Mouse (Mus musculus): ENCODE data around the gene Ergic1. TPM values are rescaled to one million over a fixed set of nuclear protein-coding genes. Genes with fewer than 3 reads are reported as not detected.

The Ergic1 gene
- polyA plus RNA-seq, 1 experiment from 2014 or later: 135 TPM

DNA sequence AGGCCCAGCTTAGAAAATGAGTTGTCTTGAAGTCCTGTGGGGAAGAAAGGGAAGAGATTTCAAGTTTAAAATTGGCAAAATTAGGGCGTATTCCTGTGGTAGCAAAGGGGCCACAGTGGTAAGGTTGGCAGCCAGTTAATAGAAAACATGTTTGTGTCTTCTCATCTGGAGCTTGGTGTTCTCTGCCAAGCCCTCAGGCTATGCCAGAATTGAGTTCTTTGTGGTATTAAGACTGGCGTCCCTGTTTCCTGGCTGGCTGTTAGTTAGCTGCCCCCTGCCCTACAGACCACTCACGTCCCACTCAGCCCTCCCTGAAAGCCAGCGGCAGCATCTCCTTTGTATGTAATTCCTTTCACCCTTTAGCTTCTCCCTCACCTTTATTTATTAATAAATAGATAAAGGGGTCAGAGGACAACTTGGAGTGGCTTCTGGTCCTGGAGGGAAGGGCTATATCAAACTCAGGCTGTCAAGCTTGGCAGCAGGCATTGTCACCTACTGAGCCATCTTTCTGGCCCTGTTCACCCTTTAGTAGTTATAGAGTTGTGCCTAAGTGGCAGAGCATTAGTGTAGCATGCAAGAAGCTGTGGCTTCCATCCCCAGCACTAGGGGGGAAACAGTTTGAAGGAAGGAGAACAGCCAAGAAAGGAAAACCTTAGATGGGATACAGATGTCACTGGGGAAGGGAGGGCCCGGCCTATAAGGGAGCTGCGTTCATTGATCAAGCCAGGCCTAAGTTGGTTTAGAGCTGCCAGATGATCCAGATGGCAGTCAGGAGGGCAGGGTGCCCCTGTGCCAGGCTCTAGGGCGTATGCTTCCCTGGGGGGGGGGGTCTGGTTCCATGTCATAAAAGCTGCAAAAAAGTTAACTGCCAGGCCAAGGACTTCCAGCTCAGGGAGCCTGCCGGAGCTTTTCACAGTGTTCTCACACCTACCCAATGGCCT, 127.8 kb downstream of the Ergic1 start:
- Histone ChIP-seq H3K4me3 (ENCODE audit: low read depth, low read length) (no peak overlapping the region), H3K27ac (ENCODE audit: low read depth) (no peak overlapping the region), H3K4me2 (ENCODE audit: low read length) (no peak overlapping the region), H3K9me3 (ENCODE audit: control insufficient read depth, low read length) (no peaks in the 10 kb centered on the region), H3K4me1 (replicated peaks; ENCODE audit: control insufficient read depth, insufficient read depth, low read length) (no peaks in the 10 kb centered on the region), H3K9ac (ENCODE audit: low read length) (no peak overlapping the region), H3K27me3 (replicated peaks; ENCODE audit: control insufficient read depth, insufficient read depth, low read length) (no peaks in the 10 kb centered on the region), H3K36me3 (ENCODE audit: control insufficient read depth, insufficient read depth, low read length) (peaks cover 9% of the 10 kb centered on the region; the same call in 1 of the 2 replicates)
- DNase-seq (ENCODE audit: low spot score): no peak
- ATAC-seq (replicated peaks; ENCODE audit: low FRiP score, low TSS enrichment, low read depth): no peak
- 73% methylated on average over 8 of the region's 8 CpGs for WGBS

GRCm38 (mm10) chr17:26689810-26690209, 128.5 kb downstream of the Ergic1 start:
- Histone ChIP-seq H3K4me2 (ENCODE audit: low read length) (no peak overlapping the region), H3K9me3 (ENCODE audit: control insufficient read depth, low read length) (no peaks in the 10 kb centered on the region), H3K9ac (ENCODE audit: low read length) (no peak overlapping the region), H3K27ac (ENCODE audit: low read depth) (no peak overlapping the region), H3K4me3 (ENCODE audit: low read depth, low read length) (no peak overlapping the region), H3K4me1 (replicated peaks; ENCODE audit: control insufficient read depth, insufficient read depth, low read length) (no peaks in the 10 kb centered on the region), H3K27me3 (replicated peaks; ENCODE audit: control insufficient read depth, insufficient read depth, low read length) (no peaks in the 10 kb centered on the region), H3K36me3 (ENCODE audit: control insufficient read depth, insufficient read depth, low read length) (peaks cover 1% of the 10 kb centered on the region; the same call in 1 of the 2 replicates)
- ATAC-seq (replicated peaks; ENCODE audit: low FRiP score, low TSS enrichment, low read depth) (no peak), DNase-seq (ENCODE audit: low spot score) (no peak)
- WGBS: 80% methylated on average over 2 of the region's 2 CpGs

DNA sequence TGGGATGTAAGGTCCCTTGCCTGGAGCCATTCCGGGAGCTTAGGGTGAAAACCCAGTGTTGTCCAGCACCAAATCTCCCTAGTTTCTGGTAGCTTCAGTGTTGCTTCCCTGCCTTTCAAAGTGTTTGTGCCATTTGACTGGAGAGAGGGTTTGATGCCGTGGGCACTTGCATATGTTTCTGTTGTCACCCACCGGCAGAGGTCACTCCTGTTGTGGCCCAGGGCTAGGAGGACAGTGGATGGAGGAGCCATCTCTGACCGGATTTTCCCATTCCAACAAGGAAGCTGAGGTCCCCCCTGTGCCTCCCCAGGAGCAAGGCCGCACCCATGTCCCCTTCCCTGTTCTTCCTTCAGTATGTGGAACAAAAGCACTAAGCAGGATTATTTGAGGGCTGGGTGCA, 128.9 kb downstream of the Ergic1 start:
- no peak overlapping the region for H3K4me2 ChIP-seq (ENCODE audit: low read length)
- DNase-seq (ENCODE audit: low spot score) (no peak), ATAC-seq (replicated peaks; ENCODE audit: low FRiP score, low TSS enrichment, low read depth) (no peak)
- no peak overlapping the region for H3K27ac ChIP-seq (ENCODE audit: low read depth)
- H3K9me3 ChIP-seq (ENCODE audit: control insufficient read depth, low read length): no peaks in the 10 kb centered on the region
- no peak overlapping the region for H3K4me3 ChIP-seq (ENCODE audit: low read depth, low read length)
- H3K36me3 ChIP-seq (ENCODE audit: control insufficient read depth, insufficient read depth, low read length): no peaks in the 10 kb centered on the region
- no peaks in the 10 kb centered on the region for H3K27me3 ChIP-seq (replicated peaks; ENCODE audit: control insufficient read depth, insufficient read depth, low read length)
- H3K4me1 ChIP-seq (replicated peaks; ENCODE audit: control insufficient read depth, insufficient read depth, low read length): no peaks in the 10 kb centered on the region
- H3K9ac ChIP-seq (ENCODE audit: low read length): no peak overlapping the region
- WGBS: 88% methylated on average over 5 of the region's 5 CpGs

DNA sequence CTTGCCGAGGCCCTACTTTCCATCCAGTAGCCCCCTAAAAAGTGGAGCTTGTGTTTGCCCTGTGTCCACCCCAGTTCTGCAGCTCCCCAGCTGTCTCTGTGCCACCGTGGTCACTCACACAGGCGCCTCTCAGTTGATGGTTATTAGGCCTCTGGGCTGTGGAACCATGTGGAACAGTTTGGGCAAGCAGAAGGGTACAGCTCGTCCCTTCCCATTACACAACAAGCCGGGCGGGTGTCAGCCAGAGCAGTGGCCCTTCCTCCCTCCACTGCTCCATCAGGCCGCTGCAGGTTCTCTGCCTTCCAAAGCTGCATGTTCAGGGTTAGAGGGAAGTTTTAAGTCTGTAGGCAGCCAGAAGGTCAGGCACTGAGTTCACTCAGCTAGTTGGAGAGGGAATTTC, 129.8 kb downstream of the Ergic1 start:
- Histone ChIP-seq H3K9ac (ENCODE audit: low read length) (no peak overlapping the region), H3K4me2 (ENCODE audit: low read length) (no peak overlapping the region), H3K27ac (ENCODE audit: low read depth) (no peak overlapping the region), H3K4me3 (ENCODE audit: low read depth, low read length) (no peak overlapping the region), H3K27me3 (replicated peaks; ENCODE audit: control insufficient read depth, insufficient read depth, low read length) (no peaks in the 10 kb centered on the region), H3K9me3 (ENCODE audit: control insufficient read depth, low read length) (no peaks in the 10 kb centered on the region), H3K4me1 (replicated peaks; ENCODE audit: control insufficient read depth, insufficient read depth, low read length) (no peaks in the 10 kb centered on the region), H3K36me3 (ENCODE audit: control insufficient read depth, insufficient read depth, low read length) (peaks cover 6% of the 10 kb centered on the region; the same call in 1 of the 2 replicates)
- DNase-seq (ENCODE audit: low spot score) (no peak), ATAC-seq (replicated peaks; ENCODE audit: low FRiP score, low TSS enrichment, low read depth) (no peak)
- 88% methylated on average over 7 of the region's 7 CpGs for WGBS

DNA sequence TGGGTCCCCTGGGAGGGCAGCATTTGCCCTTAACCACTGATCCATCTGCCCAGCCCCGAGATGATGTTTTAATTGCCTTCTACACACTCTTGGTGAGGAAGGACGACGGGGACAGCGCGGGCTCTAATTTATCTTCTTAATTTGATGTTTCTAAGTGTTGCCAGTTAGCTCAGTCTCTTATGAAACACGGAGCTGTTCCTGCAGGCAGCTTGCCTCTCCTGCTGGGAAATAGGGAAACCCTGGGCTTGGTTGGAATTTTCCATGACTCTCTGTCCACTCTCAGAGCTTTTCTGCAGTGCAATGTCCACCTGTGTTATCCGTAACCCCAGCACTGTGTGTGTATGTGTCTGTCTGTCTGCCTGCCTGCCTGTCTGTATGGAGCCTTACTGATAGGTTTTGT, 132.1 kb downstream of the Ergic1 start:
- ATAC-seq (replicated peaks; ENCODE audit: low FRiP score, low TSS enrichment, low read depth) (no peak), DNase-seq (ENCODE audit: low spot score) (no peak)
- whole genome bisulfite sequencing: 73% methylated on average over 7 of the region's 7 CpGs

GRCm38 (mm10) chr17:26694171-26694570, 132.9 kb downstream of the Ergic1 start:
- H3K9me3 ChIP-seq (ENCODE audit: control insufficient read depth, low read length): no peaks in the 10 kb centered on the region
- no peak overlapping the region for H3K4me2 ChIP-seq (ENCODE audit: low read length)
- H3K27ac ChIP-seq (ENCODE audit: low read depth): no peak overlapping the region
- H3K4me1 ChIP-seq (replicated peaks; ENCODE audit: control insufficient read depth, insufficient read depth, low read length): no peaks in the 10 kb centered on the region
- no peak overlapping the region for H3K4me3 ChIP-seq (ENCODE audit: low read depth, low read length)
- H3K36me3 ChIP-seq (ENCODE audit: control insufficient read depth, insufficient read depth, low read length): peaks cover 26% of the 10 kb centered on the region
- ATAC-seq (replicated peaks; ENCODE audit: low FRiP score, low TSS enrichment, low read depth) (no peak), DNase-seq (ENCODE audit: low spot score) (no peak)
- no peaks in the 10 kb centered on the region for H3K27me3 ChIP-seq (replicated peaks; ENCODE audit: control insufficient read depth, insufficient read depth, low read length)
- no peak overlapping the region for H3K9ac ChIP-seq (ENCODE audit: low read length)
- 58% methylated on average over 7 of the region's 7 CpGs for WGBS

More for the DNA sequence above, 132.1 kb downstream of the Ergic1 start:
- Histone ChIP-seq H3K36me3 (ENCODE audit: control insufficient read depth, insufficient read depth, low read length) (peaks cover 26% of the 10 kb centered on the region), H3K27ac (ENCODE audit: low read depth) (no peak overlapping the region), H3K4me1 (replicated peaks; ENCODE audit: control insufficient read depth, insufficient read depth, low read length) (no peaks in the 10 kb centered on the region), H3K4me3 (ENCODE audit: low read depth, low read length) (no peak overlapping the region), H3K9ac (ENCODE audit: low read length) (no peak overlapping the region), H3K27me3 (replicated peaks; ENCODE audit: control insufficient read depth, insufficient read depth, low read length) (no peaks in the 10 kb centered on the region), H3K9me3 (ENCODE audit: control insufficient read depth, low read length) (no peaks in the 10 kb centered on the region), H3K4me2 (ENCODE audit: low read length) (no peak overlapping the region)

DNA sequence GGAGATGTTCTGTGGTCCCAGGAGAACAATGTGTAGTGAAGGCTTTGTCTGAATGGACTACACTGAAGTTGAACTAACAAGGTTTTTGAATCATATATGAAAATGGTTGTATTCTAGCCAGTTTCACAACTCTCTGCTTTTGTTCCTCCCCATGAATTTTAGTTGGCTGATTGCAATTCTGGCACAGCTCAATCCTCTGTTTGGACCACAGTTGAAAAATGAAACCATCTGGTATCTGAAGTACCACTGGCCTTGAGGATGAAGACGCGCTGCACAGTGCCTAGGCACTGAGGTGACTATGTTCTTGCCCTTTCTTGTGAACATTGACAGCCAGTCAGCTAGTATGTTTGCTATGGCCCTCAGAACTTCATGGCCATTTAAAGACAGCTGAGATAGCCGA, 133.9 kb downstream of the Ergic1 start:
- no peak overlapping the region for H3K4me3 ChIP-seq (ENCODE audit: low read depth, low read length)
- no peak for DNase-seq (ENCODE audit: low spot score)
- H3K27ac ChIP-seq (ENCODE audit: low read depth): no peak overlapping the region
- H3K9ac ChIP-seq (ENCODE audit: low read length): no peak overlapping the region
- no peak for ATAC-seq (replicated peaks; ENCODE audit: low FRiP score, low TSS enrichment, low read depth)
- H3K4me2 ChIP-seq (ENCODE audit: low read length): no peak overlapping the region
- no peaks in the 10 kb centered on the region for H3K9me3 ChIP-seq (ENCODE audit: control insufficient read depth, low read length)
- WGBS: 93% methylated on average over 3 of the region's 3 CpGs
- no peaks in the 10 kb centered on the region for H3K27me3 ChIP-seq (replicated peaks; ENCODE audit: control insufficient read depth, insufficient read depth, low read length)
- no peaks in the 10 kb centered on the region for H3K4me1 ChIP-seq (replicated peaks; ENCODE audit: control insufficient read depth, insufficient read depth, low read length)
- peaks cover 37% of the 10 kb centered on the region for H3K36me3 ChIP-seq (ENCODE audit: control insufficient read depth, insufficient read depth, low read length)

GRCm38 (mm10) chr17:26698846-26699245, 137.6 kb downstream of the Ergic1 start:
- DNase-seq (ENCODE audit: low spot score) (no peak), ATAC-seq (replicated peaks; ENCODE audit: low FRiP score, low TSS enrichment, low read depth) (no peak)
- Histone ChIP-seq H3K27ac (ENCODE audit: low read depth) (no peak overlapping the region), H3K36me3 (ENCODE audit: control insufficient read depth, insufficient read depth, low read length) (peaks cover 43% of the 10 kb centered on the region), H3K4me2 (ENCODE audit: low read length) (no peak overlapping the region), H3K27me3 (replicated peaks; ENCODE audit: control insufficient read depth, insufficient read depth, low read length) (no peaks in the 10 kb centered on the region), H3K9me3 (ENCODE audit: control insufficient read depth, low read length) (no peaks in the 10 kb centered on the region), H3K4me3 (ENCODE audit: low read depth, low read length) (no peak overlapping the region), H3K9ac (ENCODE audit: low read length) (no peak overlapping the region), H3K4me1 (replicated peaks; ENCODE audit: control insufficient read depth, insufficient read depth, low read length) (no peaks in the 10 kb centered on the region)
- 90% methylated on average over 5 of the region's 5 CpGs for WGBS
